Mouse (Mus musculus) midbrain, embryonic 12.5 days (tissue): ENCODE results near the gene Lrrn2. TPM values are rescaled to one million over a fixed set of nuclear protein-coding genes. Genes with fewer than 3 reads are reported as not detected.

ENCODE experiments used
- ATAC-seq: fragments of 200-750 bp; cut with Nextera tagmentation; 2 replicates; pipeline ENCODE4 v1.8.0; 2017; ENCODE audit warnings: low read depth, moderate TSS enrichment, moderate library complexity; ENCODE audit not compliant: low FRiP score
- H3K27ac ChIP-seq: fragments of 300-500 bp; sonication (generic); replicated peaks from 2 replicates; pipeline ENCODE4 v1.5.1; 2016; ENCODE audit warnings: mild to moderate bottlenecking
- H3K27me3 ChIP-seq: fragments of 300-500 bp; sonication (generic); 2 replicates; pipeline ENCODE4 v1.6.1; 2016; ENCODE audit warnings: mild to moderate bottlenecking
- H3K36me3 ChIP-seq: fragments of 300-500 bp; sonication (generic); 2 replicates; pipeline ENCODE4 v1.6.1; 2016
- H3K4me1 ChIP-seq: fragments of 300-500 bp; sonication (generic); 2 replicates; pipeline ENCODE4 v1.6.1; 2016
- H3K4me2 ChIP-seq: fragments of 300-500 bp; sonication (generic); replicated peaks from 2 replicates; pipeline ENCODE4 v1.6.1; 2016; ENCODE audit warnings: mild to moderate bottlenecking, moderate library complexity
- H3K4me3 ChIP-seq: fragments of 300-500 bp; sonication (generic); 2 replicates; pipeline ENCODE4 v1.5.1; 2016; ENCODE audit warnings: mild to moderate bottlenecking
- H3K9ac ChIP-seq: fragments of 300-500 bp; sonication (generic); replicated peaks from 2 replicates; pipeline ENCODE4 v1.6.1; 2016; ENCODE audit warnings: mild to moderate bottlenecking, moderate library complexity
- H3K9me3 ChIP-seq: fragments of 300-500 bp; sonication (generic); 2 replicates; pipeline ENCODE4 v1.6.1; 2016; ENCODE audit warnings: mild to moderate bottlenecking
- WGBS: fragments of 180-500 bp; shearing (Covaris S2); methylation state at CpG from one replicate; pipeline ENCODE4 v1.1.7; 2016; 5-methylcytosine and 5-hydroxymethylcytosine counted together
- polyA plus RNA-seq: library from polyadenylated mRNA; unstranded; fragments of >200 nt; fragmentation: Nextera tagmentation; extraction: Ambion mirVana; gene quantifications from 2 replicates; pipeline ENCODE4 v1.2.1, GENCODE M21; 2016

Lrrn2 gene
- polyA plus RNA-seq, 1 experiment from 2014 or later = 19.6 TPM

DNA sequence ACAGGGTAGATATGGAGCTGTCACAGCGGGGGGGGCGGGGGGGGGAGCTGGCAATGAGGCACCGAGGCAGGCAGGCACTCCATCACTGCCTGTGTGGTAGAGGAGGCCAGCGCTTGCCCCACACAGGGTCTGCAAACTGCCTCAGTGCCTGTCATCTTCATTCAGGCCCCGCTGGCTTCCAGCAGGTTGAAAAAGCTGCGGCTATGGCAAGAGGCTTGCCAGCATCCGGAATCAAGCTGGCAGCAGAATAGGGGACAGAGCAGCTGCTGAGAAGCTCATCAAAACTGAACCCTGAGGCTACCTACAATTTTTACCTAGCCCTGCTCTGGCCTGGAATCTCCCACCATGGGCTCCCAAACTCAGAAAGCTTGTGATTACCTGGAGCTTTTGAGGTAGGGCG, 37.5 kb downstream of the Lrrn2 start:
- Histone ChIP-seq H3K27me3 (peaks cover 10% of the 10 kb centered on the region), H3K27ac (peak overlapping the region; percentile 47; the same call in 1 of the 2 replicates), H3K4me1 (peaks cover 47% of the 10 kb centered on the region), H3K9ac (no peak overlapping the region; the same call in 1 of the 2 replicates), H3K4me3 (no peak overlapping the region), H3K4me2 (no peak overlapping the region), H3K36me3 (no peaks in the 10 kb centered on the region), H3K9me3 (no peaks in the 10 kb centered on the region)
- WGBS = 12% methylated on average over 8 of the region's 8 CpGs
- no peak for ATAC-seq

DNA sequence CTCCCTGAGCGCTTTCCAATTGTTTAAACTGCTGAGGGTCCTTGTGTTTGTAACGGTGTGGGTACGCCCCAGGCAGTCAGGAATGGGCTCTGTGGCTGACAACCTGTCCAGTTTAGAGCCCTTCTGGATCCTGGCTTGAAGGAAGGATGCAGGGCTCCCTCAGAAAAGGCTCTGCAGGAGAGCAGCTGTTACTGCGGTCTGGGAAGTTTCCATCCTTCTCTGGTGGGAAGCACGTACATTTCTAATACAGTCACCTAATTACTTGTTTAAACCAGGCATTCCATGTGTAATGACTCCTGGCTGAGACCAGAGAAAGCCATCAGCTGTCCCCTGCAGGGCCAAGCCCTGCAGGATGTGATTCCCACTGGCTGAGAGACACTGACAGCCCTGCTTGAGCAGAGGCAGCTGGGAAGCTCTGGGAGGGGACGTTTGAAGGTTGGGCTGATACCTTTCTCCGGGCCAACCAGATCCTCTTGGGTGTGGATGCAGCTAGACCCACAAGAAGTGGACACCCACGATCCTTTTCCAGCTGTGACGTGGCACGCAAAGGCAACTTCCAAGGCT, 38.1 kb downstream of the Lrrn2 start:
- Histone ChIP-seq H3K4me1 (peaks cover 50% of the 10 kb centered on the region), H3K36me3 (no peaks in the 10 kb centered on the region), H3K27ac (no peak overlapping the region), H3K27me3 (peaks cover 10% of the 10 kb centered on the region), H3K4me2 (no peak overlapping the region), H3K9ac (no peak overlapping the region), H3K9me3 (no peaks in the 10 kb centered on the region), H3K4me3 (no peak overlapping the region)
- ATAC-seq = no peak
- WGBS = 20% methylated on average over 10 of the region's 10 CpGs

DNA sequence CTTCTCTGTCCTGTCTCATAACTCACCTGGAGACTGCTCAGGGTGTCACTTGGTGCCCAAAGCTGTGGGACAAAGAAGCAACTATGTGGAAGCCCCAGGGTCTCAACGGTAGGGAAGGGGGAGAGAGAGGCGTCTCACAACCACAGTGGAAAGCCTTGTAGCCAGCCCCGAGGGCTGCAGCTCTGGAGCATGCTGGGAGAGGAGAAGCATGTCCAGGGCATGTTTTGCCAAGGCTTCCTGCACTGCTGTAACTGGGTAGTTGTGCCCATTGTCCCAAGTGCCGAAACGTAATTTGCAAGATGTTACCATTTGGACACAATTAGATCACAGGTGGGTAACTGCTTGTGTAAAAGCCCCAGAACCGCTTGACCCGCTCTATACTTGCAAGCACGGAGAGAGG, 39.2 kb downstream of the Lrrn2 start:
- Histone ChIP-seq H3K36me3 (no peaks in the 10 kb centered on the region), H3K4me1 (peaks cover 50% of the 10 kb centered on the region), H3K27ac (no peak overlapping the region), H3K27me3 (peaks cover 10% of the 10 kb centered on the region), H3K4me3 (no peak overlapping the region), H3K9me3 (no peaks in the 10 kb centered on the region), H3K4me2 (no peak overlapping the region), H3K9ac (no peak overlapping the region)
- WGBS = 82% methylated on average over 8 of the region's 8 CpGs
- ATAC-seq = no peak

DNA sequence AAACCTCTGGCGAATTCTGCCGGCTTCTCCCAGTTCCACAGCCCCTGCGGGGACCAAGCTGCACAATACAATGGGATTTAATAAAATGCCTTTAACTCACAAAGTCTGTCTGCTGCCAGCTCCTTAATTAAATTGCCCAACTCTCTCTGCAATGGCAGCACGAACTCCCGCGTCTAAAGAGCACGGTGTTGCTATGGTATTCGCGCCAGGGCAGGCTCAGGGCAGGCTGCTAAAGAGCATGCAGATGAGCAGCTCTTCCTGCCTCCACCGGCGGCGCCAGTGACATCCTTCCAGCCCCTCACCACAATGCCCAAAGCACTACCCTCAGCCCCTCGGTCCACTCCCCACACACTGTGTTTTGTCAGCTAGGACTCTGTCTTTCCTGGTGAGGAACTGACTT, 41.0 kb downstream of the Lrrn2 start:
- H3K9me3 ChIP-seq = no peaks in the 10 kb centered on the region
- peaks cover 10% of the 10 kb centered on the region for H3K27me3 ChIP-seq
- peak overlapping the region; percentile 16 for H3K4me2 ChIP-seq
- 3% methylated on average over 13 of the region's 13 CpGs for WGBS
- no peak overlapping the region for H3K9ac ChIP-seq
- ATAC-seq = peak; percentile 49
- H3K36me3 ChIP-seq = no peaks in the 10 kb centered on the region
- H3K27ac ChIP-seq = peak overlapping the region; percentile 59
- H3K4me3 ChIP-seq = no peak overlapping the region
- H3K4me1 ChIP-seq = peaks cover 46% of the 10 kb centered on the region

DNA sequence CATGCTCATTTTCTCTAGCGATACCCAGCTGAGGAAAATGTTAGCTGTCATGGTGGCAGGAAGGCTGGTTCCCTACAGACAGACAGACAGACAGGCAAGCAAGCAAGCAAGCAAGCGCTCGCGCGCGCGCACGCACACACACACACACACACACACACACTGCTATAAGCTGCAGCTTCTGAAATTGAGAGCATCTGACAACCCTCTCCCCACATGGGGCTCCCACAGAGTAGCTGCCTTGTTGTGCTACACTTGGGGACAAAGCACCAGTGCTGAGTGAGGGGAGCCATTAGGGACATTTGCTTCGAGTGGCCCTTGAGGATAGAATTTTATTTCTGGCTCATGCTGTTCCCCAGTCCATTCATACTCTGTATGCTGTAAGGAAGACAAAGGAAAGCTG, 42.2 kb downstream of the Lrrn2 start:
- Histone ChIP-seq H3K27ac (peak overlapping the region; percentile 4; the same call in 1 of the 2 replicates), H3K9me3 (no peaks in the 10 kb centered on the region), H3K4me2 (no peak overlapping the region), H3K27me3 (peaks cover 10% of the 10 kb centered on the region), H3K36me3 (no peaks in the 10 kb centered on the region), H3K4me3 (no peak overlapping the region), H3K9ac (no peak overlapping the region), H3K4me1 (peaks cover 41% of the 10 kb centered on the region)
- ATAC-seq = peak; percentile 45; the same call in 1 of the 2 replicates
- 78% methylated on average over 9 of the region's 9 CpGs for WGBS

DNA sequence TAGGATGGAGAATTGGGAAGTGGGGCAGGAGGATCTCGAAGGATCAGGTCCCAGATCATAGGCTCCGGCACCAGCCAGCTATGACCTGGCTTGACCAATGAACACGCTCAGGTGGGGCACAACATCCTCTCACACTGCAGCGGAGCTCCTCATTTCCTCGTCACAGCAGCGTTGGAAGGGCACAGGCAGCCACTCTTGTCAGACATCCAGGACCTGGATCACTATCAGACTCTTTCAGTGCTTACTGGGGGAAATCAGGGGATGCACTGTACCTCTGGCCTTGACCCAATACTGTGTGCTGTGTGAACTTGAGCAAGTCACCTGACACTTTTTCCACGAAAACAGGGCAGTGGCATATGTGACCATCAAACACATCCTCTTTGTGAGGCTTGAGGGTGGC, 45.2 kb downstream of the Lrrn2 start:
- H3K9ac ChIP-seq = no peak overlapping the region
- H3K27ac ChIP-seq = no peak overlapping the region
- no peaks in the 10 kb centered on the region for H3K9me3 ChIP-seq
- no peaks in the 10 kb centered on the region for H3K27me3 ChIP-seq
- 90% methylated on average over 7 of the region's 7 CpGs for WGBS
- peaks cover 33% of the 10 kb centered on the region for H3K4me1 ChIP-seq
- no peak overlapping the region for H3K4me2 ChIP-seq
- ATAC-seq = no peak
- no peak overlapping the region for H3K4me3 ChIP-seq
- no peaks in the 10 kb centered on the region for H3K36me3 ChIP-seq

DNA sequence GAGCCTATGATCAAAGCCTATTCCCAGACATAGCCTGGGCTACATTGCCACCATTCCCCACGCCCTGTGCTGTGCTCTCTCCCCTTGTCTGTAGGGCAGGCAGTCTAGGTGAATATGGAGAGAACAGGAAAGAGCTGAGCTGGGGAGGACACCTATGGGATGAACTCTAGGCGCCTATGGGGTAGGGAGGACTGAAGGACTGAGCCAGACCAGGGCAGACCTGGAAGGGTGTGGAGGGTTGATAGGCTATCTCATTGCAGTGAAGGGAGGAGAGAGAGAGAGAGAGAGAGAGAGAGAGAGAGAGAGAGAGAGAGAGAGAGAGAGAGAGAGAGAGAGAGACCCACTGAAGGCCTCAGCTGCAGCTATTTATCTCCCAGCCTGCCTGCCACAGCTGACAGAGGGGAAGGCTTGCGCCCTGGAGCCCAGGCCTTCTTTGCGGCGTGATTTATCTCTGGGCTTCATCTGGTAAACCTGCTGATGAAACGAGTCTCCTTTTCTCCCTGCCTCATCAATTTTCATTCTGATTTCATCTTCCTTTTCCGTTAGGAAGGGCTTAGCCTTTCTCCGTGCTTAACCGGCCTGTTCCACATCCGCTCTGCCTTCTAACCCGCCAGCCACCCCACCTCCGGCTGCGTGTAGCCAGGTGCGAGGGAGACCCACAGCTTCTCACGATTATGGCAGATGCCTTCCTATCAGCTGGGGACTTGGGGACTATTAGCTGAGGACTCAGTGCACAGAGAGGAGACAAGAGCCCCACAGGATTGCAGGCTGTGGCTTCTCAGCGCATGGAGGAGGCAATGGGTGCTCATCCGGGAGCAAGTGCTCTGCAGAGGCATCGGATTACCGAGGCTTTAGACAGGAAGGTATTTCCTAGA, 48.2 kb downstream of the Lrrn2 start:
- Histone ChIP-seq H3K4me3 (no peak overlapping the region), H3K27ac (peak overlapping the region; percentile 56), H3K36me3 (no peaks in the 10 kb centered on the region), H3K27me3 (no peaks in the 10 kb centered on the region), H3K4me2 (no peak overlapping the region), H3K4me1 (peaks cover 10% of the 10 kb centered on the region; the same call in 1 of the 2 replicates), H3K9me3 (no peaks in the 10 kb centered on the region), H3K9ac (no peak overlapping the region)
- ATAC-seq = no peak
- WGBS = 57% methylated on average over 19 of the region's 19 CpGs

DNA sequence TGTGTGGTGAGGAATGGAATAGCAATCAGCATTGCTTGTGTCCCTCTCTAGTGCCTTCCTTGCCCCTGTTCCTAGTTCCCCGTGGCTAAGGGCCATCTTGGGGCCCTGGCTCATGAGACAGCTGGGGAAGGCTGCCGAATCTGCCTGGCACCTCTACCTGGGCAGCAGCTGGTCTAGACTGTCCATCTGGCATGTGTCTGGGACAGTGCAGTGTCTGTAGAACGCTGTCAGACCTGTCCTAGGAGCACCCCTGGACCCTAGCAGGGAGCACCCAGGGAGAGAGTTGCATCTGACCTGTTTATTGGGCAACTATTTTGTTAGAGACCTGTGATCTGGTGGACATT, 48.8 kb downstream of the Lrrn2 start:
- WGBS = 64% methylated on average over 3 of the region's 3 CpGs
- H3K9ac ChIP-seq = no peak overlapping the region
- no peak overlapping the region for H3K4me2 ChIP-seq
- no peak for ATAC-seq
- peak overlapping the region; percentile 56 for H3K27ac ChIP-seq
- H3K4me3 ChIP-seq = no peak overlapping the region
- H3K36me3 ChIP-seq = no peaks in the 10 kb centered on the region
- H3K9me3 ChIP-seq = no peaks in the 10 kb centered on the region
- H3K27me3 ChIP-seq = no peaks in the 10 kb centered on the region
- peaks cover 10% of the 10 kb centered on the region; the same call in 1 of the 2 replicates for H3K4me1 ChIP-seq

DNA sequence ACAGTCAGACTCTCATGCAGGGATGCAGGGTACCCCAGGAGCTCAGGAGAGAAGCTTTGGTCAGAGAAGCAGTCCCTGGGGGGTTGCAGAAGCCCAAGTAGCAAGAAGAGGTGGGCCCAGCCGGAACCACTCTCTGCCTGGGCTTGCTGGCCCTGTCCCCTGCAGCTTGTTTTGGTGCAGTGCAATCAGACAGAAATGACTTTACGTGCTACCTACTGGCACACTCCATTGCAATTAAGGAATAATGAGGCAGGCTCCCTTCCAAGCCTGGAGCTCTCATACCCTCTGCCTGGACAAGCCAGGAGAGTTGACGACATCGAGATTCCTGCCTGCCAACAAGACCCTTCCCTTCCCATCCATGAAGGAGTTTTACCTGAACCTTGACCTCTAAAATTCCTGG, 50.2 kb downstream of the Lrrn2 start:
- no peak overlapping the region for H3K4me3 ChIP-seq
- H3K27me3 ChIP-seq = no peaks in the 10 kb centered on the region
- H3K9ac ChIP-seq = no peak overlapping the region
- no peak overlapping the region for H3K4me2 ChIP-seq
- no peak for ATAC-seq
- 76% methylated on average over 4 of the region's 4 CpGs for WGBS
- no peaks in the 10 kb centered on the region for H3K9me3 ChIP-seq
- no peaks in the 10 kb centered on the region for H3K36me3 ChIP-seq
- H3K4me1 ChIP-seq = peaks cover 23% of the 10 kb centered on the region
- H3K27ac ChIP-seq = no peak overlapping the region

DNA sequence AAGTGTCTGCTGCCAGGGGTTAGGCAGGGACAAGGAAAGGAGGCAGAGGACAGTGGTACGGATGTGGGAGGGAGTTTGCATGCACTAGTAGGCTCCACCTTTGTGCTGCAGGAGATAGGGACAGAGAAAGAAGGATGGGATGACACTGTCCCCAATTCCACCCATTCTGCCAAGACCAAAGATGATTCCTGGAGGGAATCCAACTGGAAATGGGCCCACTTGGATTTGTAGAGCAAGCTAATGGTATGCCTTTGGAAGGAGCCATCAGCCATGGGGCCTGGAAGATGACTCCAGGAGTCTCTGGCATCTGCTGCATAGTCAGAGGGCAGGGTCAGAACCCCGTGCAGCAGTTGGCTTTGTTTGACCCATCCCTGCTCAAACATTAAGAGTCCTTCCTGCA, 52.3 kb downstream of the Lrrn2 start:
- Histone ChIP-seq H3K4me2 (no peak overlapping the region), H3K4me1 (peaks cover 23% of the 10 kb centered on the region), H3K36me3 (peaks cover 5% of the 10 kb centered on the region; the same call in 1 of the 2 replicates), H3K9me3 (no peaks in the 10 kb centered on the region), H3K27ac (no peak overlapping the region), H3K9ac (no peak overlapping the region), H3K27me3 (no peaks in the 10 kb centered on the region), H3K4me3 (no peak overlapping the region)
- WGBS = 81% methylated on average over 2 of the region's 2 CpGs
- no peak for ATAC-seq

DNA sequence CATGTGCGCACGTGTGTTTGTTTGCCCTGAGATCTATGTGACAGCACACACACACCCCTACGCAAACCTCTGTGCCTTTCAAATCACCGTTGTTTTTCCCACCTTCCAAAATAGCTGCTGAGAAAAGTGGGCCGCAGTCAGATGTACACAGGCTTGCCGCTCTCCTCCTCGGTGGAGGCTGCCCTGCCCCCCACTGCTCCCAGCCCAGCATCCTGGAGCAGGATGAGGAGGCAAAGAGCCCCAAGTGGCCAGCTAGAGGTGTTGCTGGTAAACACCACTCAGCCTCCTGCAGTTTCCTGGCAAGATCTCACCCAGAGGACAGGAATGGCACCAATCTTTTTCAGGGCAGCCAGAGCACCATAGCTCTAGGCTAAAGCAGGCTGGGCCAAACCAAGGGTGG, 54.8 kb downstream of the Lrrn2 start:
- Histone ChIP-seq H3K27ac (0 out of 2 replicates have a peak overlapping the region, but pooled peaks have one; percentile 30), H3K27me3 (no peaks in the 10 kb centered on the region), H3K4me2 (no peak overlapping the region), H3K9me3 (no peaks in the 10 kb centered on the region), H3K9ac (no peak overlapping the region), H3K36me3 (peaks cover 22% of the 10 kb centered on the region), H3K4me1 (peaks cover 15% of the 10 kb centered on the region), H3K4me3 (no peak overlapping the region)
- WGBS = 13% methylated on average over 5 of the region's 7 CpGs
- peak; percentile 71; the same call in 1 of the 2 replicates for ATAC-seq

DNA sequence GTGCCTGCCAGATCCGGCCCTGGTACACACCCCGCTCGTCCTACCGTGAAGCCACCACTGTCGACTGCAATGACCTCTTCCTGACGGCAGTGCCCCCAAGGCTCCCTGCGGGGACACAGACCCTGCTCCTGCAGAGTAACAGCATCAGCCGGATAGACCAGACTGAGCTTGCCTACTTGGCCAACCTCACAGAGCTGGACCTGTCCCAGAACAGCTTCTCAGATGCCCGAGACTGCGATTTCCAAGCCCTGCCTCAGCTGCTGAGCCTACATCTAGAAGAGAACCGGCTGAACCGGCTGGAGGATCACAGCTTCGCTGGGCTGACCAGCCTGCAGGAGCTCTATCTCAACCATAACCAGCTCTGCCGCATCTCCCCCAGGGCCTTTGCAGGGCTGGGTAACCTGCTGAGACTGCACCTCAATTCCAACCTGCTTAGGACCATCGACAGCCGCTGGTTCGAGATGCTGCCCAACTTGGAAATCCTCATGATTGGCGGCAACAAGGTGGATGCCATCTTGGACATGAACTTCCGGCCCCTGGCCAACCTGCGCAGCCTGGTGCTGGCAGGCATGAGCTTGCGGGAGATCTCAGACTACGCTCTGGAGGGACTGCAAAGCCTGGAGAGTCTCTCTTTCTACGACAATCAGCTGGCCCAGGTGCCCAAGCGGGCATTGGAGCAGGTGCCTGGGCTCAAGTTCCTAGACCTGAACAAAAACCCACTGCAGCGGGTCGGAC, 57.4 kb downstream of the Lrrn2 start:
- Histone ChIP-seq H3K27me3 (no peaks in the 10 kb centered on the region), H3K4me3 (no peak overlapping the region), H3K4me2 (no peak overlapping the region), H3K27ac (no peak overlapping the region), H3K9me3 (no peaks in the 10 kb centered on the region), H3K9ac (no peak overlapping the region), H3K4me1 (peaks cover 15% of the 10 kb centered on the region), H3K36me3 (peaks cover 22% of the 10 kb centered on the region)
- no peak for ATAC-seq
- 88% methylated on average over 26 of the region's 26 CpGs for WGBS
